Mouse (Mus musculus) hindbrain, embryonic 11.5 days (tissue): ENCODE measurements around the gene Catsperg1. TPM values are rescaled to one million over a fixed set of nuclear protein-coding genes. Genes with fewer than 3 reads are reported as not detected.

Experiments used
- ATAC-seq: fragments of 200-750 bp; cut with Nextera tagmentation; 2 replicates; pipeline ENCODE4 v1.8.0; 2017; ENCODE audit warnings: mild to moderate bottlenecking, moderate TSS enrichment, moderate library complexity; ENCODE audit not compliant: low FRiP score
- DNase-seq: peaks from one replicate; pipeline ENCODE4 v3.0.0-alpha.2; 2015; ENCODE audit warnings: low spot score
- H3K27ac ChIP-seq: fragments of 300-500 bp; sonication (generic); 2 replicates; pipeline ENCODE4 v1.5.1; 2014; ENCODE audit warnings: mild to moderate bottlenecking, low read depth, low read length
- H3K27me3 ChIP-seq: fragments of 300-500 bp; sonication (generic); 2 replicates; pipeline ENCODE4 v1.6.1; 2014; ENCODE audit warnings: mild to moderate bottlenecking, low read length, moderate library complexity, mixed read lengths; ENCODE audit not compliant: control insufficient read depth, insufficient read depth
- H3K36me3 ChIP-seq: fragments of 300-500 bp; sonication (generic); 2 replicates; pipeline ENCODE4 v1.6.1; 2014; ENCODE audit warnings: mild to moderate bottlenecking, low read length, moderate library complexity, mixed read lengths; ENCODE audit not compliant: control insufficient read depth, insufficient read depth
- H3K4me1 ChIP-seq: fragments of 300-500 bp; sonication (generic); replicated peaks from 2 replicates; pipeline ENCODE4 v1.6.1; 2014; ENCODE audit warnings: low read length, mixed read lengths; ENCODE audit not compliant: control insufficient read depth, insufficient read depth
- H3K4me2 ChIP-seq: fragments of 300-500 bp; sonication (generic); replicated peaks from 2 replicates; pipeline ENCODE4 v1.6.1; 2014; ENCODE audit warnings: mild to moderate bottlenecking, low read depth, low read length
- H3K4me3 ChIP-seq: fragments of 300-500 bp; sonication (generic); 2 replicates; pipeline ENCODE4 v1.5.1; 2014; ENCODE audit warnings: low read depth, low read length
- H3K9ac ChIP-seq: fragments of 300-500 bp; sonication (generic); 2 replicates; pipeline ENCODE4 v1.6.1; 2014; ENCODE audit warnings: low read depth, low read length
- H3K9me3 ChIP-seq: fragments of 300-500 bp; sonication (generic); 2 replicates; pipeline ENCODE4 v1.6.1; 2016; ENCODE audit warnings: low read length; ENCODE audit not compliant: control insufficient read depth
- WGBS: fragments of 180-500 bp; shearing (Covaris S2); extraction: QIAGEN DNeasy Blood & Tissue Kit; methylation state at CpG from one replicate; pipeline ENCODE4 v1.1.7; 2014; 5-methylcytosine and 5-hydroxymethylcytosine counted together
- polyA plus RNA-seq: library from polyadenylated mRNA; unstranded; fragments of >200 nt; fragmentation: Nextera tagmentation; extraction: Ambion mirVana; gene quantifications from 2 replicates; pipeline ENCODE4 v1.2.1, GENCODE M21; 2014

Catsperg1 gene
- polyA plus RNA-seq, 1 experiment from 2014 or later: 0.51 TPM

- Histone ChIP-seq H3K27me3 (peaks cover 25% of the 10 kb centered on the region), H3K4me3 (no peak overlapping the region), H3K9ac (no peak overlapping the region), H3K4me2 (no peak overlapping the region), H3K36me3 (no peaks in the 10 kb centered on the region), H3K9me3 (no peaks in the 10 kb centered on the region), H3K4me1 (no peaks in the 10 kb centered on the region; the same call in 1 of the 2 replicates), H3K27ac (no peak overlapping the region)
- DNase-seq (no peak), ATAC-seq (no peak)
- WGBS: 78% methylated on average over 5 of the region's 5 CpGs
Measured at GRCm38 (mm10) chr7:29234661-29235060, 20.8 kb upstream of the Catsperg1 start.

GRCm38 (mm10) chr7:29233745-29234144 lies 19.9 kb upstream of the Catsperg1 start:
- Histone ChIP-seq H3K4me1 (no peaks in the 10 kb centered on the region; the same call in 1 of the 2 replicates), H3K9me3 (no peaks in the 10 kb centered on the region), H3K4me3 (no peak overlapping the region), H3K27ac (no peak overlapping the region), H3K27me3 (peaks cover 25% of the 10 kb centered on the region), H3K36me3 (no peaks in the 10 kb centered on the region), H3K4me2 (no peak overlapping the region), H3K9ac (no peak overlapping the region)
- DNase-seq (no peak), ATAC-seq (no peak)
- WGBS: 83% methylated on average over 6 of the region's 6 CpGs

GRCm38 (mm10) chr7:29232247-29233013 lies 18.6 kb upstream of the Catsperg1 start, which contains the start of gene Kcnk6:
Gene Kcnk6 (minus strand): TSS chr7:29232515.
- Histone ChIP-seq H3K9ac (peak within 1 kb of the TSS; percentile 45), H3K27ac (no peak within 1 kb of the TSS), H3K9me3 (no peaks in the 10 kb centered on the region), H3K4me3 (peak within 1 kb of the TSS; percentile 39), H3K27me3 (peaks cover 25% of the 10 kb centered on the region), H3K4me1 (no peaks in the 10 kb centered on the region; the same call in 1 of the 2 replicates), H3K36me3 (no peaks in the 10 kb centered on the region), H3K4me2 (peak within 1 kb of the TSS; percentile 82)
- DNase-seq: peak; percentile 43
- ATAC-seq: peak; percentile 45; the same call in 1 of the 2 replicates
- WGBS: 1% methylated on average over 62 of the region's 62 CpGs

GRCm38 (mm10) chr7:29231517-29231916 lies 17.7 kb upstream of the Catsperg1 start:
- H3K9ac ChIP-seq: no peak overlapping the region
- no peaks in the 10 kb centered on the region; the same call in 1 of the 2 replicates for H3K4me1 ChIP-seq
- H3K4me2 ChIP-seq: no peak overlapping the region
- H3K4me3 ChIP-seq: no peak overlapping the region
- H3K27ac ChIP-seq: no peak overlapping the region
- DNase-seq: no peak
- no peak for ATAC-seq
- WGBS: 54% methylated on average over 3 of the region's 3 CpGs
- no peaks in the 10 kb centered on the region for H3K9me3 ChIP-seq
- no peaks in the 10 kb centered on the region for H3K36me3 ChIP-seq
- H3K27me3 ChIP-seq: peaks cover 25% of the 10 kb centered on the region

- ATAC-seq (no peak), DNase-seq (no peak)
- Histone ChIP-seq H3K4me1 (no peaks in the 10 kb centered on the region; the same call in none of the 2 replicates), H3K4me2 (no peak overlapping the region), H3K4me3 (no peak overlapping the region), H3K36me3 (no peaks in the 10 kb centered on the region), H3K27me3 (peaks cover 25% of the 10 kb centered on the region), H3K27ac (no peak overlapping the region), H3K9me3 (no peaks in the 10 kb centered on the region), H3K9ac (no peak overlapping the region)
- WGBS: 15% methylated on average over 3 of the region's 3 CpGs
Measured at GRCm38 (mm10) chr7:29230560-29230959, 16.7 kb upstream of the Catsperg1 start.

GRCm38 (mm10) chr7:29228202-29228601 lies 14.4 kb upstream of the Catsperg1 start:
- Histone ChIP-seq H3K9me3 (no peaks in the 10 kb centered on the region), H3K4me1 (no peaks in the 10 kb centered on the region; the same call in none of the 2 replicates), H3K4me2 (no peak overlapping the region), H3K9ac (no peak overlapping the region), H3K27me3 (peaks cover 25% of the 10 kb centered on the region), H3K27ac (no peak overlapping the region), H3K4me3 (no peak overlapping the region), H3K36me3 (no peaks in the 10 kb centered on the region)
- ATAC-seq (no peak), DNase-seq (no peak)
- 77% methylated on average over 4 of the region's 4 CpGs for WGBS

GRCm38 (mm10) chr7:29225520-29225919 lies 11.7 kb upstream of the Catsperg1 start:
- no peaks in the 10 kb centered on the region for H3K9me3 ChIP-seq
- 0 out of 2 replicates have a peak overlapping the region, but pooled peaks have one; percentile 2 for H3K4me2 ChIP-seq
- H3K27ac ChIP-seq: no peak overlapping the region
- WGBS: 74% methylated on average over 13 of the region's 13 CpGs
- H3K9ac ChIP-seq: no peak overlapping the region
- DNase-seq (no peak), ATAC-seq (no peak)
- no peak overlapping the region for H3K4me3 ChIP-seq
- H3K27me3 ChIP-seq: peaks cover 2% of the 10 kb centered on the region; the same call in 1 of the 2 replicates
- no peaks in the 10 kb centered on the region for H3K36me3 ChIP-seq
- no peaks in the 10 kb centered on the region; the same call in none of the 2 replicates for H3K4me1 ChIP-seq

- WGBS: 10% methylated on average over 16 of the region's 16 CpGs
- Histone ChIP-seq H3K9me3 (no peaks in the 10 kb centered on the region), H3K9ac (peak overlapping the region; percentile 8; the same call in 1 of the 2 replicates), H3K4me1 (no peaks in the 10 kb centered on the region; the same call in none of the 2 replicates), H3K27me3 (no peaks in the 10 kb centered on the region), H3K27ac (no peak overlapping the region), H3K4me3 (no peak overlapping the region), H3K36me3 (no peaks in the 10 kb centered on the region), H3K4me2 (peak overlapping the region; percentile 2; the same call in 1 of the 2 replicates)
- ATAC-seq (no peak), DNase-seq (peak; percentile 62)
Measured at GRCm38 (mm10) chr7:29224756-29225394, 11.0 kb upstream of the Catsperg1 start.
